Mouse (Mus musculus): ENCODE data around the gene Sart1. TPM values are rescaled to one million over a fixed set of nuclear protein-coding genes. Genes with fewer than 3 reads are reported as not detected.

The Sart1 gene
- total RNA-seq, 2 experiments from 2014 or later = 84.2 to 101 TPM

GRCm38 (mm10) chr19:5327970-5328369 lies 60.5 kb downstream of the Sart1 start:
- intact Hi-C loops (cut with DNase I) = no loop called here
- DNase-seq = no peak

Other genes with a start within 250 kb of the Sart1 start
- gene Pacs1, start 115.6 kb downstream of the Sart1 start, total RNA-seq (2021) = 10 to 100 TPM; 90.7 to 92.6 TPM
- gene Sf3b2, start 93.2 kb downstream of the Sart1 start, total RNA-seq (2021) = 100 to 1,000 TPM; 188 to 203 TPM
- gene Gal3st3, start 90.4 kb downstream of the Sart1 start, total RNA-seq (2021) = 10 to 100 TPM; 60.0 to 60.3 TPM
- not detected for gene Catsper1, start 53.0 kb downstream of the Sart1 start, total RNA-seq (2021)
- gene Cst6, start 39.1 kb downstream of the Sart1 start, total RNA-seq (2021) = 10 to 100 TPM in 1 of 2 experiments, 1 to 10 TPM in 1; 6.9 to 10.4 TPM
- gene Eif1ad, start 22.0 kb downstream of the Sart1 start, total RNA-seq (2021) = 10 to 100 TPM; 23.0 to 25.8 TPM
- 100 to 1,000 TPM; 176 to 194 TPM for gene Banf1, start 21.5 kb downstream of the Sart1 start, total RNA-seq (2021)
- not detected for gene Tsga10ip, start 13.8 kb upstream of the Sart1 start, total RNA-seq (2021)
- 100 to 1,000 TPM; 256 to 263 TPM for gene Drap1, start 36.3 kb upstream of the Sart1 start, total RNA-seq (2021)
- 10 to 100 TPM; 49.9 to 51.7 TPM for gene AI837181, start 36.4 kb upstream of the Sart1 start, total RNA-seq (2021)
- gene Fosl1, start 58.8 kb upstream of the Sart1 start, total RNA-seq (2021) = not detected
- 10 to 100 TPM; 20.8 to 21.6 TPM for gene Ccdc85b, start 69.2 kb upstream of the Sart1 start, total RNA-seq (2021)
- gene Fibp, start 71.9 kb upstream of the Sart1 start, total RNA-seq (2021) = 100 to 1,000 TPM; 124 to 139 TPM
- 1 to 10 TPM; 1.3 to 2.1 TPM for gene Ctsw, start 79.8 kb upstream of the Sart1 start, total RNA-seq (2021)
- gene Efemp2, start 85.3 kb upstream of the Sart1 start, total RNA-seq (2021) = 10 to 100 TPM; 23.7 to 25.4 TPM
- 10 to 100 TPM; 40.2 to 43.7 TPM for gene Mus81, start 99.7 kb upstream of the Sart1 start, total RNA-seq (2021)
- gene Cfl1, start 101.8 kb upstream of the Sart1 start, total RNA-seq (2021) = 1,000 to 10,000 TPM; 2,142 to 2,227 TPM
- gene 1700020D05Rik, start 115.1 kb upstream of the Sart1 start, total RNA-seq (2021) = 1 to 10 TPM; 9.3 to 9.6 TPM
- gene Snx32, start 121.8 kb upstream of the Sart1 start, total RNA-seq (2021) = 10 to 100 TPM; 64.8 to 67.7 TPM
- gene Ovol1, start 171.9 kb upstream of the Sart1 start, total RNA-seq (2021) = not detected
- gene Ap5b1, start 179.3 kb upstream of the Sart1 start, total RNA-seq (2021) = 10 to 100 TPM; 11.6 to 12.2 TPM
- gene Rnaseh2c, start 213.2 kb upstream of the Sart1 start, total RNA-seq (2021) = 10 to 100 TPM; 47.3 to 49.7 TPM
- gene Kat5, start 221.5 kb upstream of the Sart1 start, total RNA-seq (2021) = 10 to 100 TPM; 84.6 to 98.4 TPM
- gene Rela, start 248.8 kb upstream of the Sart1 start, total RNA-seq (2021) = 10 to 100 TPM; 29.6 to 34.8 TPM

Data from left cerebral cortex, postnatal 4 days (tissue).